Mouse (Mus musculus) heart, postnatal 0 days (tissue): Measurements from ENCODE around the gene Dusp22. TPM values are rescaled to one million over a fixed set of nuclear protein-coding genes. Genes with fewer than 3 reads are reported as not detected.

ENCODE experiments used
- ATAC-seq: fragments of 200-750 bp; cut with Nextera tagmentation; 2 replicates; pipeline ENCODE4 v1.8.0; 2017; ENCODE audit warnings: low read depth, moderate number of reproducible peaks, moderate library complexity; ENCODE audit not compliant: insufficient read depth
- DNase-seq: peaks from one replicate; pipeline ENCODE4 v3.0.0-alpha.2; 2016; ENCODE audit warnings: low spot score
- H3K27ac ChIP-seq: fragments of 300-500 bp; sonication (generic); 2 replicates; pipeline ENCODE4 v1.5.1; 2014; ENCODE audit warnings: low read depth, mild to moderate bottlenecking
- H3K27me3 ChIP-seq: fragments of 300-500 bp; sonication (generic); 2 replicates; pipeline ENCODE4 v1.6.1; 2014; ENCODE audit warnings: low read length, mixed read lengths; ENCODE audit not compliant: control insufficient read depth, insufficient read depth
- H3K36me3 ChIP-seq: fragments of 300-500 bp; sonication (generic); replicated peaks from 2 replicates; pipeline ENCODE4 v1.6.1; 2014; ENCODE audit warnings: low read length, mixed read lengths; ENCODE audit not compliant: control insufficient read depth, insufficient read depth
- H3K4me1 ChIP-seq: fragments of 300-500 bp; sonication (generic); 2 replicates; pipeline ENCODE4 v1.6.1; 2014; ENCODE audit warnings: antibody characterized with exemption; ENCODE audit not compliant: control insufficient read depth, insufficient read depth
- H3K4me2 ChIP-seq: fragments of 300-500 bp; sonication (generic); 2 replicates; pipeline ENCODE4 v1.6.1; 2014; ENCODE audit warnings: low read depth, mild to moderate bottlenecking, low read length, moderate library complexity
- H3K4me3 ChIP-seq: fragments of 300-500 bp; sonication (generic); 2 replicates; pipeline ENCODE4 v1.5.1; 2014; ENCODE audit warnings: low read depth, low read length
- H3K9ac ChIP-seq: fragments of 300-500 bp; sonication (generic); replicated peaks from 2 replicates; pipeline ENCODE4 v1.6.1; 2014; ENCODE audit warnings: low read depth, low read length, mixed read lengths
- H3K9me3 ChIP-seq: fragments of 300-500 bp; sonication (generic); replicated peaks from 2 replicates; pipeline ENCODE4 v1.6.1; 2016; ENCODE audit warnings: low read length; ENCODE audit not compliant: control insufficient read depth
- CTCF ChIP-seq: IDR thresholded peaks from 2 replicates; pipeline ENCODE4 v1.5.1; 2016; ENCODE audit warnings: antibody characterized with exemption, control low read depth, low read depth
- EP300 ChIP-seq: IDR thresholded peaks from 2 replicates; pipeline ENCODE4 v1.6.1; 2016; ENCODE audit warnings: antibody characterized with exemption, low read depth
- WGBS: fragments of 180-500 bp; shearing (Covaris S2); extraction: QIAGEN DNeasy Blood & Tissue Kit; methylation state at CpG from one replicate; pipeline ENCODE4 v1.1.7; 2014; 5-methylcytosine and 5-hydroxymethylcytosine counted together
- polyA plus RNA-seq: library from polyadenylated mRNA; unstranded; fragments of >200 nt; fragmentation: Nextera tagmentation; extraction: Ambion mirVana; gene quantifications from 2 replicates; pipeline ENCODE4 v1.2.1, GENCODE M21; 2015
- total RNA-seq: library from RNA; depleted of rRNA; stranded (reverse); fragments of >200 nt; gene quantifications from 2 replicates; pipeline ENCODE4 v1.2.3, GENCODE M21; 2014; ENCODE audit warnings: low replicate concordance

The Dusp22 gene
- total and polyA plus RNA-seq, 2 experiments from 2014 or later, result 7.5 to 15.4 TPM

DNA sequence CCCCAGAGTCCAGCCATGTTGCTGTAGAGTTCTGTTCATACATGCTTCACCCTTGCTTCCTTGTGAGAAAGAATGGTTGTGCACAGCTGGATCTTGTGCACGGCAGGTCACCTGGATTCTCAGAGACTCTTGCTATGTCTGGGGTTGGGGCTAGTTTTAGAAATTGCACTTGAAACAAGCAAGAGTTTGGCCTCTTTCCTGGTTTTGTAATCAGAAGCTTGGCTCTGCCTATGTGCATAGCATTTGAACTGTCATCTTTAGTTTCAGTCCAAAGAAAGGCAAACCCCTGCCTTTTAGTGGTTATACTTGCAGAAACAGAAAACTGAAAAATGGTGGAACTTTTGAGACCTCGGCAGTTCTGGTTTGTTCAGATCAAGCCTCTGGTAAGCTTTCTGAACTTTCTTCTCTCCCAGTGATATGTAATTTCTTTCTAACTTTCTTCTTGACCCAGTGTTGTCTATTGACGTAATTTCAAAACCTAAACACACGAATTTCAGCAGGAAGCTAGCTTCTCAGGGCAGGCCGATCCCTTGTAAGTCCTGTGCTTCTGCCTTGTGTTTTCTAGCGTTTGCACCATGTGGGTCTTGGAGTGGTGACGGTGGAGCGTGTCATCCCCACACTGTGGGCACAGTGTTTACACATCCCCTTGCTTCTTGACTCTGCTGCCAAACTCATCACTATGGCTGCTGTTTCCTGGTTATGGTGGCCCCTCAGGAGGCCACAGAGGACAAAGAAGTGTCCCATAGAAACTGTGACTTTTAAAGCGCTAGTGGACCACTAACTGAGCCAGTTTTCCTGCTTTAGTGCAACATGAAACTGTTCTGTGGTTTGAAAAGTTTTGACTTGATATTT lies 31.9 kb downstream of the Dusp22 start:
- TF ChIP-seq CTCF (no peak), EP300 (no peak)
- Histone ChIP-seq H3K4me1 (peaks cover 4% of the 10 kb centered on the region; the same call in 1 of the 2 replicates), H3K9me3 (no peaks in the 10 kb centered on the region), H3K4me2 (no peak overlapping the region), H3K4me3 (no peak overlapping the region), H3K9ac (no peak overlapping the region), H3K36me3 (no peaks in the 10 kb centered on the region), H3K27ac (no peak overlapping the region), H3K27me3 (no peaks in the 10 kb centered on the region)
- no peak for DNase-seq
- WGBS, result 81% methylated on average over 9 of the region's 9 CpGs
- no peak for ATAC-seq

DNA sequence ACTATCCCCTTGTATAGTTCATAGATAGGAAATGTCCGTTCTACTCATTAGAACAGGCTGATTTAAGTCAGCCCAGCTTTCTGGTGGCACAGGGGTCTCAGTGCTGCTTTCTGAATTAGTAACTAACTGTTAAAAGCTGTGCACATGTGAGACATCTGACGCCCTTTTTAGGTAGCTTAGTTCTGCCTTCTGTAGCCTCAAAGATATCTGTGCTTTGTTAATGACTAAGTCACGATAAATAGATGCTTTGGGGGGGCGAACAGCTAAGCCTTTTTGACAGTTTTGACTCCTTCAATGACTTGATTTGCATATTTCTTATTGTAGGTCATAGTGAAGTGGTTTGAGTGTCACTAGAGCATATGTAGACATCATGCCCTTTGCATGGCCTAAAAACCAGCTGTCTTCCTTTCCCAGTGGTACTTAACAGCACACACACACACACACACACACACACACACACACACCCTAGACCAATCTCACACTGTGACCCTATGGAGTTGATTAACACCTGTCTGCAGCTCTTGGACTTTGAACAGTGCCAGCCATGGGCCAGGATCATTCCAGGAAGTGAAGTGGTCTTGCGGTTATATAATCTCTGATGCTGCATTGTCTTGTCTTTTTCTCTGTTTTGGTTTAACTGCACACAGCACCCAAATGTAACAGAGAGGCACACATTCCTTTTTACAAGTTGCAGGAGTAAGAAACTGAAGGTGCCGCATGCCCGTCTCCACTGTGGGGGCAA lies 33.0 kb downstream of the Dusp22 start:
- H3K27ac ChIP-seq, result no peak overlapping the region
- H3K36me3 ChIP-seq, result no peaks in the 10 kb centered on the region
- no peaks in the 10 kb centered on the region for H3K27me3 ChIP-seq
- DNase-seq (no peak), ATAC-seq (no peak)
- no peak overlapping the region for H3K4me2 ChIP-seq
- no peak overlapping the region for H3K9ac ChIP-seq
- H3K4me1 ChIP-seq, result peaks cover 4% of the 10 kb centered on the region; the same call in 1 of the 2 replicates
- TF ChIP-seq EP300 (no peak), CTCF (no peak)
- no peaks in the 10 kb centered on the region for H3K9me3 ChIP-seq
- 84% methylated on average over 7 of the region's 7 CpGs for WGBS
- no peak overlapping the region for H3K4me3 ChIP-seq

DNA sequence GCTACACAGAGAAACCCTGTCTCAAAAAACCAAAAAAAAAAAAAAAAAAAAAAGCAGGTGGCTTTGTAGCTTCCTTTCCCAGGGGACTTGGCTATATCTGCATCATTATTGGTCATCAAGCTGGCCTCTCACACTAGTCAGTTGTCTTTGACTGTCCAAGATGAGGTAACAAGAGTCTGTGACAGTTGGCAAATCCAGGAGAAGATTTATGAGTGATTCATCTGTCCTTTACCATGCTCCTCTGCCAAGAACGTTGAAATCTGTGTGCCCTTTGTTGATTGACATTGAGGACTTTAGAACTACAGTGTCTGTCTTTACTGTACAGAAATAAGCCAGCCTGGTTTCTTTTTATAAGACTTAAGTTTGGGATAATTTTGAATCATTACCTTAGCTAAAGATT lies 35.4 kb downstream of the Dusp22 start:
- TF ChIP-seq EP300, result no peak
- TF ChIP-seq CTCF, result no peak
- WGBS, result 38% methylated on average over 1 of the region's 1 CpGs
- Histone ChIP-seq H3K4me2 (no peak overlapping the region), H3K9me3 (no peaks in the 10 kb centered on the region), H3K4me3 (no peak overlapping the region), H3K27me3 (no peaks in the 10 kb centered on the region), H3K4me1 (peaks cover 4% of the 10 kb centered on the region; the same call in 1 of the 2 replicates), H3K36me3 (no peaks in the 10 kb centered on the region), H3K27ac (no peak overlapping the region), H3K9ac (no peak overlapping the region)
- no peak for ATAC-seq
- no peak for DNase-seq

DNA sequence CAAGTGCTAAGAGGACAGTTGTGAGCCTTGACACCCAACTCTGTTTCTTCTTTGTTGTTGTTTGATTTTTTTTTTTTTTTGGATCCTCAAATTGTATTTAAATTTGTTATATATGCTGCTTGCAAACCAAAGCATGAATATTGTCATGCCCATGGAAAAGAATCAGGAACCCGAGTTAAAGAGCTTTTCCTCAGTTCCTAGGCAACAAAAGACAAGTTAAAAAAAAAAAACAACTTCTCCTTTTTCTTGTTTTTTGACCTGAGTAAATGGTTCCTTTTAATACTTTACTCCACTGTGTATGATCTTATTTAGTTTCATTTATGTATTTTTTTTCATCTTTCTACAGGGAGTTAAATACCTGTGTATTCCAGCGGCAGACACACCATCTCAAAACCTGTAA lies 36.1 kb downstream of the Dusp22 start:
- TF ChIP-seq EP300 (no peak), CTCF (no peak)

DNA sequence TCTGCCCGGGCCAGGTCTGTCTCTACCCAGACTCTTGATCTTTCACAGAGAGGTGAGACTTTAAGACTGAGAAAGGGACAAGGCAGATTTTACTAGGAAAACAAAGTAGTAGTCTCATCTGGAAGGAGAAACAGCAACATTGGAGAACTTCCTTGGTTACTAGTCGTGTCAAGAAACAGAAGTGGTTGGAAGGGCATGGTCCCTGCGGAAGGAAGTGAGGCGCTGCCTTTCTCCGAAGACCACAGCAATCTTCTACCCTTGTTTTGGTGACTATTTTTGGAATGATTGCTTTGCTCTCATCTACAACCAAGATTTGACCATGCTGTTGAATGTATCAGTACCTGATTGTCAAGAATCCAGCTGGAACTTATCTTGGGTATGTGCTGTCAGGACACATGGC lies 38.1 kb downstream of the Dusp22 start:
- ATAC-seq (no peak), DNase-seq (no peak)
- Histone ChIP-seq H3K4me3 (no peak overlapping the region), H3K4me2 (no peak overlapping the region), H3K9ac (no peak overlapping the region), H3K4me1 (no peaks in the 10 kb centered on the region), H3K36me3 (no peaks in the 10 kb centered on the region), H3K27ac (no peak overlapping the region), H3K9me3 (no peaks in the 10 kb centered on the region), H3K27me3 (no peaks in the 10 kb centered on the region)
- TF ChIP-seq EP300, result no peak
- no peak for TF ChIP-seq CTCF
- 77% methylated on average over 5 of the region's 5 CpGs for WGBS

More for the DNA sequence above, 36.1 kb downstream of the Dusp22 start:
- no peak overlapping the region for H3K4me3 ChIP-seq
- DNase-seq, result no peak
- H3K36me3 ChIP-seq, result no peaks in the 10 kb centered on the region
- H3K4me1 ChIP-seq, result peaks cover 4% of the 10 kb centered on the region; the same call in 1 of the 2 replicates
- no peak overlapping the region for H3K9ac ChIP-seq
- 76% methylated on average over 2 of the region's 2 CpGs for WGBS
- no peak overlapping the region for H3K27ac ChIP-seq
- no peak overlapping the region for H3K4me2 ChIP-seq
- H3K27me3 ChIP-seq, result no peaks in the 10 kb centered on the region
- no peak for ATAC-seq
- H3K9me3 ChIP-seq, result no peaks in the 10 kb centered on the region
